Mouse (Mus musculus) limb, embryonic 11.5 days (tissue): Measurements from ENCODE around the gene Slc38a4. TPM values are rescaled to one million over a fixed set of nuclear protein-coding genes. Genes with fewer than 3 reads are reported as not detected.
A peak's percentile ranks its signal among the peaks of the same experiment; 100 is the strongest.

Experiments used
- ATAC-seq: fragments of 200-750 bp; cut with Nextera tagmentation; 2 replicates; pipeline ENCODE4 v1.8.0; 2017; ENCODE audit warnings: low read depth; ENCODE audit not compliant: insufficient number of reproducible peaks, low FRiP score, low TSS enrichment
- DNase-seq: peaks from one replicate; pipeline ENCODE4 v3.0.0-alpha.2; 2015; ENCODE audit warnings: low spot score
- H3K27ac ChIP-seq: fragments of 300-500 bp; sonication (generic); replicated peaks from 2 replicates; pipeline ENCODE4 v1.5.1; 2014; ENCODE audit warnings: low read depth, mild to moderate bottlenecking, low read length
- H3K27me3 ChIP-seq: fragments of 300-500 bp; sonication (generic); 2 replicates; pipeline ENCODE4 v1.6.1; 2014; ENCODE audit warnings: mild to moderate bottlenecking, low read length, mixed read lengths; ENCODE audit not compliant: control insufficient read depth, insufficient read depth
- H3K36me3 ChIP-seq: fragments of 300-500 bp; sonication (generic); 2 replicates; pipeline ENCODE4 v1.6.1; 2014; ENCODE audit warnings: mild to moderate bottlenecking, low read length, moderate library complexity, mixed read lengths; ENCODE audit not compliant: control insufficient read depth, insufficient read depth
- H3K4me1 ChIP-seq: fragments of 300-500 bp; sonication (generic); 2 replicates; pipeline ENCODE4 v1.6.1; 2014; ENCODE audit warnings: low read length, mixed read lengths; ENCODE audit not compliant: control insufficient read depth, insufficient read depth
- H3K4me2 ChIP-seq: fragments of 300-500 bp; sonication (generic); 2 replicates; pipeline ENCODE4 v1.6.1; 2014; ENCODE audit warnings: low read depth, mild to moderate bottlenecking, moderate library complexity; ENCODE audit not compliant: severe bottlenecking
- H3K4me3 ChIP-seq: fragments of 300-500 bp; sonication (generic); 2 replicates; pipeline ENCODE4 v1.5.1; 2014; ENCODE audit warnings: low read depth, low read length
- H3K9ac ChIP-seq: fragments of 300-500 bp; sonication (generic); 2 replicates; pipeline ENCODE4 v1.6.1; 2014; ENCODE audit warnings: mild to moderate bottlenecking, low read length
- H3K9me3 ChIP-seq: fragments of 300-500 bp; sonication (generic); 2 replicates; pipeline ENCODE4 v1.6.1; 2016; ENCODE audit warnings: low read length; ENCODE audit not compliant: control insufficient read depth
- WGBS: fragments of 180-500 bp; shearing (Covaris S2); extraction: QIAGEN DNeasy Blood & Tissue Kit; methylation state at CpG from one replicate; pipeline ENCODE4 v1.1.7; 2014; 5-methylcytosine and 5-hydroxymethylcytosine counted together
- polyA plus RNA-seq: library from polyadenylated mRNA; unstranded; fragments of >200 nt; fragmentation: Nextera tagmentation; extraction: Ambion mirVana; gene quantifications from 2 replicates; pipeline ENCODE4 v1.2.1, GENCODE M21; 2014

Gene Slc38a4
- polyA plus RNA-seq, 1 experiment from 2014 or later: 73.8 TPM

GRCm38 (mm10) chr15:96953112-96953937, 102.4 kb downstream of the Slc38a4 start:
- Histone ChIP-seq H3K4me1 (peaks cover 7% of the 10 kb centered on the region; the same call in 1 of the 2 replicates), H3K36me3 (no peaks in the 10 kb centered on the region), H3K27me3 (no peaks in the 10 kb centered on the region), H3K9ac (peak overlapping the region; percentile 61), H3K4me2 (peak overlapping the region; percentile 32), H3K4me3 (no peak overlapping the region), H3K9me3 (no peaks in the 10 kb centered on the region), H3K27ac (0 out of 2 replicates have a peak overlapping the region, but pooled peaks have one; percentile 1)
- WGBS: 32% methylated on average over 23 of the region's 23 CpGs
- peak; percentile 93 for DNase-seq
- peak; percentile 73; the same call in 1 of the 2 replicates for ATAC-seq

GRCm38 (mm10) chr15:96952488-96952887, 103.3 kb downstream of the Slc38a4 start:
- no peak overlapping the region for H3K4me3 ChIP-seq
- no peaks in the 10 kb centered on the region for H3K27me3 ChIP-seq
- H3K9me3 ChIP-seq: no peaks in the 10 kb centered on the region
- H3K4me1 ChIP-seq: peaks cover 7% of the 10 kb centered on the region; the same call in 1 of the 2 replicates
- H3K4me2 ChIP-seq: no peak overlapping the region
- no peak for DNase-seq
- 63% methylated on average over 8 of the region's 8 CpGs for WGBS
- no peak overlapping the region for H3K9ac ChIP-seq
- ATAC-seq: no peak
- H3K27ac ChIP-seq: 0 out of 2 replicates have a peak overlapping the region, but pooled peaks have one; percentile 1
- H3K36me3 ChIP-seq: no peaks in the 10 kb centered on the region

- H3K4me3 ChIP-seq: no peak overlapping the region
- no peaks in the 10 kb centered on the region for H3K27me3 ChIP-seq
- H3K4me1 ChIP-seq: peaks cover 7% of the 10 kb centered on the region; the same call in 1 of the 2 replicates
- H3K9ac ChIP-seq: no peak overlapping the region
- peak; percentile 43 for DNase-seq
- ATAC-seq: no peak
- WGBS: 66% methylated on average over 5 of the region's 5 CpGs
- no peak overlapping the region for H3K27ac ChIP-seq
- no peaks in the 10 kb centered on the region for H3K36me3 ChIP-seq
- no peak overlapping the region for H3K4me2 ChIP-seq
- H3K9me3 ChIP-seq: no peaks in the 10 kb centered on the region
Observed at GRCm38 (mm10) chr15:96951783-96952182, 104.0 kb downstream of the Slc38a4 start.

- ATAC-seq (no peak), DNase-seq (peak; percentile 43)
- Histone ChIP-seq H3K27me3 (no peaks in the 10 kb centered on the region), H3K27ac (no peak overlapping the region), H3K4me1 (peaks cover 7% of the 10 kb centered on the region; the same call in 1 of the 2 replicates), H3K36me3 (no peaks in the 10 kb centered on the region), H3K9me3 (no peaks in the 10 kb centered on the region), H3K4me3 (no peak overlapping the region), H3K4me2 (no peak overlapping the region), H3K9ac (no peak overlapping the region)
- WGBS: 68% methylated on average over 6 of the region's 6 CpGs
Observed at GRCm38 (mm10) chr15:96948471-96948870, 107.3 kb downstream of the Slc38a4 start.

Other genes starting within 250 kb of the Slc38a4 start
- gene Pced1b, start 191.2 kb upstream of the Slc38a4 start, polyA plus RNA-seq: 4.2 and 7.3 TPM in 2 replicates
- 4.0 and 4.4 TPM in 2 replicates for gene Amigo2, start 191.3 kb upstream of the Slc38a4 start, polyA plus RNA-seq